Mouse (Mus musculus) kidney, adult 18-20 months (tissue): ENCODE measurements around the gene Syne1.

Experiments
- DNase-seq: peaks from one replicate; pipeline ENCODE4 v3.0.0; 2021

Syne1 gene

DNA sequence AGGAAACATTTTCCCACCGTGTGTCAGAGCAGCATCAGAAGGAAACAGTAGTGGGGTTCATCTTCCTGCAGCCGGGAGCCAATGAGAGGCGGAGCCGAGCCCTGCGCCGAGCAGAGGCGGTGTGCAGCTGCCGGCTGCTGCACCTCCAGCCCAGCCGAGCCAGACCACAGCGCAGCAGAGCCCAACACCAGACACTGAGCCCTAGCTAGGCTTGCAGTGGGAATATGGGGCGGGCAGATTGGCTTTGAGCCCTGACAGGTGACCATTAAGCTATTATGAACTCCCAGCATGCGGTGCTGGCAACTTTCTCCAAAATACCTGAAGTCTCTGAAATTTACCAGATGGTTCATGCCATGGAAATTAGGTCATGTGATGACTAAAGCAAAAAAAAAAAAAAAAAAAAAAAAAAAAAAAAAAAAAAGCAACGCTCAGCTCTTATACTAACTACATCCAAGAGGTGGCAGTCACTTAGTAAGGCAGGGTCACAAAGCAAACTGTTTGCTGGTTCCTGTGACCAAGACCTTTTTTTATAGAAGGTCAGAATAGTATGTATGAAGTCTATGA is 356.5 kb downstream of the Syne1 start:
- peak; percentile 74 for DNase-seq

DNA sequence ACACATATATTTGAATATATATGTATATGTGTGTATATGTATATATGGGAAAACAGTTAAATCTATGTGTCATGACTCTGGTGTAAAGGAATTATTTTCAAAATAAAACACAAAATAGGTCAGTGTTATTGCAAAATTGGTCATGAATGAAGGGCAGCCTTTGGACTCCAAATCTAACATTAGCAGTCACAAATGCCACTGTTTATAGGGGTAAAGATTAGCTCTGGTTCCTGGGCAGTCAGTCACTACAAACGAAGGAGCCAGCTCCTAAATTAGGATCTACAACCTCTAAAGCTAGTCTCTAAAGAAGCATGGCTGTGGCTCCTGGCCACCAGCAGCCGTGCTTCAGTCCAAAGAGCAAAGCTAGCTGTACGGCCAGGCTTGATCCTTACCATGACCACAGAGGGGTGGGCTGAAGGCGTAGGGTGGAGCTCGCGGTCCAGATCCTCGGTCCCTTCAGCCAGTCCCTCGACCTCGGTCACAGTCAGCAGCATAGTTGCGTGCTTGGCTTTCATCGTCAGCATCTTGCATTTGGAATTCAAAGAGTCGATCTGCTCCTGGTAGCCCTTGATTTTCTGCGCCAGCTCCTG is 357.1 kb downstream of the Syne1 start:
- no peak for DNase-seq

DNA sequence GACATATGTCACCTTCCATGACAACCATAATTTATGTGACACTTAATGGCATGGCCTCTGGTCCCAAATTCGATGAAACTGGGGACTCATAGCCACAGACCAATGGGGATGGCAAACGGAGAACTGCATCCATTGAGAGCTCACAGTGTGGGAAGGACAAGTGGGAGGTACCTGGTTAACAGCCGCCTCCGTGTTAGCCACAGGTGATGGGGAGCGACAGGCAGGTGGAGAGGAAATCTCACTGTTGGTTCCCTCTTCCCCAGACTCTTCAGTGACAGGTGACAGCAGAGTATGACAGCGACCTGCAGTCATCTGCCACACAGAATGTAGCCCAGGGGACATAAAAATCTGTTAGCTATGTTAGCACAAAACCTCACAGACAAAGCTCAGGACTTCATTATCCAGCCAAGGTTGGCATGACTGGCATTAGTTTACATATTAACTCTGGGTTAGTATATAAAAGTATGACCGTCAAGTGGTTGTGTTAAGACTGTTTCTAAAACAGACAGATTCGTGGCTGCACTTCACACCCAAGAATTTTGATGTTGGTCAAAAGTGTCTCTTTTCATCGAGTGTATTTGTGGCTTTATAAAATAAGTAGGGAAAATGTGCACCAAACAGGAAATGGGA is 358.3 kb downstream of the Syne1 start:
- DNase-seq: peak; percentile 29

DNA sequence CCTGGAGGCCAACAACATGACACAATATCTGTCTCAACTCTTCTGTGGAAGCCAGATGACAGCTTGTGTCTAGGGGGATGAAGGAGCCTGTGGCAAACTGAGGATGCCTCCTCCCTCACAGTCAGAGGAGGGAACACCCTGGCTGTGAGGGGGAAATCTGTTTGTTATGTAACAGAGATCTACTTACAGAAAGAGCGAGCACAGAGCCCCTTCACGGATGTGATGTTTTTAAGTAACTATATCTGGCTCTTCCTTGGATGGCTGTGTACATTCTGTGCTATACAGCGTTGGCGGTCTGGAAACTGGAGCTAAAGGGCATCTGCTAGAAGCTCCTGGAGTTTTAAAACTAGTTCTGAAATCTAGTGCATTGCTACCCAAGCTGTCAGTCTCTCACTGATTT is 360.5 kb downstream of the Syne1 start:
- no peak for DNase-seq

DNA sequence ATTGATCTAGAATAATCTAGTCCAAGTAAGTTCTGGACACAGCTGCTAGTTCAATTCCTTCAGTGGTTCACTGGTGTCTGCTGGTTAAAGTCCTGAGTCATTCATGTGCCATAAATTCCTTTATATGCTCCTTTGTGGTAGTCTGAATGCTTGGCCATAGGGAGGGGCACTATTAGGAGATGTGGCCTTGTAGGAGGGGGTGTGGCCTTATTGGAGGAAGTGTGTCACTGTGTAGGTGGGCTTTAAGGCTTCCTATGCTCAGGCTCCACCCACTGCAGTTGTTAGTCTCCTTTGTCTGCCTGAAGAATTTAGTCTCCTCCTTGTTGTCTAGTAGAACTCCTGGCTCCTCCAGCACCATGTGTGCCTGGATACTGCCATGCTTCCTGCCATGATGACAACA is 362.4 kb downstream of the Syne1 start:
- no peak for DNase-seq

DNA sequence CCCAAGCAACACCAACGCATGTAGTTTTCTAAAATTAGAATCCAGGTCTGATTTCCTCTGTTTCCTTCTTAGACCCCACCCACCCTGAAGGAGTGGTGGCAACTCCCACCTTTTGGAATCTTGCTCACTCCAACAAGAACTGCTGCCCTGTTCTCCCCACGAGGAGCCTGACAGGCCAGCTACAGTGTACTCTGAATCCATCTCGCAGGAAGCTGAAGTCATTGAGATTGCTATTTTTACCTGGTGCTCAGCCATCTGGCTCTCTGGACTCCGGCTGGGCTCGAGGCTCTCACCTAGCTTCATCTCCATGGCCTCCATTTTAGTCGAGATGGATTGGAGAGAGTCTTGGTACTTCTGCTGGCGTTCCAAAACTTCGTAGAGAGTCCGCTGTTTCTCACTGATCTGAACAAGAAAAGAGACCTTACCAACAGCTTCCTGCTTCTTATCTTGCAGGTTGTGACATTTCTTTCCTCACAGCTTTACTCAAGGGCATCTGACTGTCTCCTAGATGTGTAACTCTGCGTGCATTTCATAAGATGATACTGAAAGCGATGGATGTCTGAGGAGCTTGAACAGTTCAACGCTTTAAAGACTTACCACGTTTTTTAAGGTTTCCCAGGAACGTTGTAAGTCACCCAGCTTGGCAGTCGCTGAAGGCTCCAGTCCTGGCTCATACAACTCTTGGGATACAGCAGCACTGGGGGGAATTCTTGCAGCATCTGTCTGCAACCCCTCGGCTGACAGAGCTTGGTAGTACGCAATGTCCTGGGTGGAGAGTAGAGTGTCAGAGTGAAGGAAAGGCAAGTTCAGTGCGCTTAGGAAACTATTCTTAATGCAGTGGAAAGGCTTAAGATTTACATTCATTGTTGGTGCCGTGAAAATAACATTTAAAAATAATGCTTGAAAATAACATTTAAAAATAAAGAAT is 365.9 kb downstream of the Syne1 start:
- DNase-seq: no peak

DNA sequence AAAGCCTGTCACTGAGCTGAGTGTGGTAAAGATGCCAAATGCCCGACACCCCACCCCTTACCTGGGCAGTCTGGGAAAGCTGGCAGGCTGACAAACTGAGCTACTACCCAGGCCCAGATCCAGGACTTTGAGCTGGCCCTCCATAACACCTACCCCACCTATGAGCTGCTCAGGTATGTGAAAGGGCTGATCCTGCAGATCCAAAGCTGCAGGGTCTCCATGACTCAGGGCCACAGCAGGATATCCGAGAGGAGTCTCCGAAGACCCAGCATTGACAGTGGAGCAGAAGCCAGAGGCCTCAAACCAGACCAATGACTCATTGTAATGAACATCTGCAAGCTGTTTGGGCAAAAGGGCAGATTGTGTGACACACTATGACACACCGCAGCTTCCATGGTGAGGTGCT is 369.5 kb downstream of the Syne1 start:
- no peak for DNase-seq

DNA sequence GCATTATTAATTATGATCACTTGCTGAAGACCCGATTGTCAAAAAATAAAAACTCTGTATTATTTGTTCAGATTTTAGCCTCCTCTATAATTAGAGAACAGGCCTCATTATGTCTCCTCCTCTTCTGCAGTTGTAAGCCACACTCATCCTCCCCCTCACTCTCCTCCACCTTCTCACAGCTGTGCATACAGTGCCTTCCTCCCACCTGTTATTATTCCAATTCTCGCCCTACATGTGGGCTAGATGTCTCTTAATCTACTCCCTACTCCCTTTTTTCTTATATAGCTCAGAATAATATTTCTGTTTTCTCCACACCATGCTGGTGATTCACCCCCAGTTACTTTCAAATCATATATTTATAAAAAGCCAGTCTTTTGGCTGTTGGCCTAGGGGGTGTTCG is 371.4 kb downstream of the Syne1 start:
- no peak for DNase-seq

DNA sequence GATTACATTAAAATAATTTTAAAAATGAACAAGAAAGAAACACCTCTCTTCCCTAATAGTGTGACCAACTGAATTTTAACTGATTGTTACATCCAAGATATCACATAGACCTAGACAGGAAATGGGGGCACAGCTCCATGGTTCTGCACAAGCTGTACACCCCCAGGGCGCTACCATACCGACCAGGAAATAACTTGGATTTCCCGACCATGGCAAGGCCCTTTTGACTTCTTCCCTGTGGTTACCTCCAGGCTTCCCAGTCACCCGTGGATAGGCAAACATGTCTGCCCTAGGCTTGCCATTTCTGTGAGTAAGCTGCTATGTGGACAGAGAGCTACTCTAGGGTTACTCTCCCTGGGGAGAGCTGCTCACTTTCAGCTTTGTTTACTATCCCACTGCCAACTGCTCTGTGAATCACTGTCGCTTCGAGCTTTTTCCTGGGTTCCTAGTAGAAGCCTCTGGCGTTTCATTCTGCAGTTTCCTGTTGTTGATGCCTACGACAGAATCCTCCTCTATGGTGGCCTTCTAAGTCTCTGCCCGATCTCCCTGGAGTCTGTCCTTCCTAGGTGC is 373.8 kb downstream of the Syne1 start:
- no peak for DNase-seq

DNA sequence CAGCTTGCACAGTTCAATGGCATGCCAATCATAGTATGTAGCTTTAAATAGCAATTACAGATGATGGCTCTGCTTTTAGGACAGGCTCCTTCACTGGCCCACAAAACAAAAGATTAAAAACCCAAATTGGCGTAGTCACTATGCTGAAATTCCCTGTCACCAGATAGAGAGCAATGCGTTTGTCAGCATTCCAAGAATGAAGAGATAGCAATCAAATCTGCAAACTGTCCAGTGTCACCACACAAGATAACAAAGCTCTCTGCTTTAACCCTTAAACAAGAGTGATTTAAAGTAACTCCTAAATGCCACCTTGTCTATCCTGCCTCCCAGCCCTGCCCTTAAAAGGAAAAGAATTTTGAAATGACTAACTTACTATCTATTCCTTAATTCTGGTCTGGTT is 374.9 kb downstream of the Syne1 start:
- no peak for DNase-seq

DNA sequence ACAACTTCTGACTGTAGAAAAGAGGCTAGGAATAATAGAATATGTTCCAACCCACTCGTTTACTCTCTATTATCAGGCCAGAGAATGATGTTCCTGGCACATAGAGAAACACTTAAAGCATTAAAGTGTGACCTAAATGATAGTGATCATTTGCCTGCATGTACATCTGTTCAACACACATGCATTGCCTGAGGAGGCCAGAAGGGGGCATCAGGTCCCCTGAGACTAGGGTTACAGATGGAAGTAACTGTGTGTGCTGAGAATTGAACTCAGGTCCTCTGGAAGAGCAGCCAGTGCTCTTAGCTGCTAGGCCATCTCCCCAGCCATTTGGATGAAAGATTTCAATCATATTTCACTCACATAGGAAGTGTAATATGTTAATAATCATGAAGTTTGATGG is 380.9 kb downstream of the Syne1 start:
- no peak for DNase-seq

DNA sequence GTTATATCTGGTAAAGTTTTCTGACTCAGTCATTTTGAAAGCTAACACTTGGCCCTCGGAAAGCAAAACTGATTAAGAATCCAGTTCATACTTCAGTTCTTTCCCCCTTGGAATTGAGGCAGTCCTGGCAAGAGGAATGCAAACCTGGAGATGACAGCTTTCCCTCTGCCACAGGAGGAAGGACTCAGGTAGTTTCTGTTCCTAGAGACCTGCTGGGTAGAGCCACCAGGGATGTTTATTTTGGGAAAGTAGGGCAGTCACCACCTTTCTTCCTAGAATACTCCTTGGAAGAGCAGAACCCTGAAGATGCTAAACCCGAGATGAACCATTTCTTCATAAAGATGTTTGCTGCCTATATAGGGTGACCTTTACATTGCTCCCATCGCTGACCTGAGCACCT is 383.8 kb downstream of the Syne1 start:
- no peak for DNase-seq

DNA sequence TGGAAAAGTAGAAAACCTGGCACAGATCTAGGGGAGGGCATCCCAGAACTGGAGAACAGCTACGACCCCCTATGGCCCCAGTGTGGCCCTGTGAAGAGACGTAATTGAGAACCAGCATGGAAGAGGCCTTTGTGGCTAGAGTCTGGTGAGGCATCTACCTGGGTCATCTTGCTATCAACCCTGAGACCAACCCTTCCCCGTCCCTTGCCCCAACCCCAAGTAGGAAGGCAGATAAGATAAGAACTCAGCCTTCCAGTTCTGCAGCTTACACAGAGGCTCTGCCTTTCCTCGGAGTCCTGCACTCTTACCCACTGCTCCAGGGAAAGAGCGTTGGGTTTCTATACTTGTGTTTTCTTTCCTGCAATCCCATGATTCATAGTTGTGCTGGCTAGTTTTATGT is 385.8 kb downstream of the Syne1 start:
- no peak for DNase-seq

DNA sequence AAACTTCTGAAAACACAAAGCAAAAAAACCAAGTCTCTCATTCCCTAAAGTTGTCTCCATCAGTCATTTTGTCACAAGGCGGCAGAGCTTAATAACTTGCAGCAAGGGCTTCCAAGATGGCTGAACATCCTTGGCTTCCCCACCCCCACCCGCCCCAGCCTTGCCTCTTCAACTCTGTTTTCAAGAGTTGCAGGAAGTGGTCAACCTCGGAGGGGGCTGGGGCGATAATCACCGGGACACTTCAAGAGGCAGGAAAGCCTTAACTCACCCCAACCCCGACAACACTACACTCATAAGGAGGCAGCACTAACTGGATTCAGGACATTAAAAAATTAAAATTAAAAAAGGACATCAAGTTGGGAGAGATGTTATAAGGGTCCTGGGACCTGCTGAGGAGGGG is 387.5 kb downstream of the Syne1 start:
- DNase-seq: no peak

DNA sequence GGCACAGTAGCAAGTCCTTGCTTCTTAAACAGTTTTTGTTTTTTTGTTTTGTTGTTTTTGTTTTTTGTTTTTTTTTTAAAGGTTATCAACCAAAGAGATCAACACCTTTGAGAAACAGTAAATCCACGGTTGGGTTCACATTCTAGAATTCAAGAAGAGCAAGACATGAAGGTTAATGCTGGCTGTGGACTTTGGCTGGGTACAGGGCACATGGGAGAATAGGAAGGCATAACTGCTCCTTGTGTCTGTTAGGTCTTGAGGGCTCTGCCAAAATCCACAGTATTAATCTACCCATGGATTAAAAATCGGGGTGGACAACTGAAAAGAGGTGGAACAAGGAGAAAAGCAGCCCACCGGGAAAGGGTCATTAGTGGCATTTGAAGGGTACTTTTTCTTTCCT is 388.0 kb downstream of the Syne1 start:
- no peak for DNase-seq

DNA sequence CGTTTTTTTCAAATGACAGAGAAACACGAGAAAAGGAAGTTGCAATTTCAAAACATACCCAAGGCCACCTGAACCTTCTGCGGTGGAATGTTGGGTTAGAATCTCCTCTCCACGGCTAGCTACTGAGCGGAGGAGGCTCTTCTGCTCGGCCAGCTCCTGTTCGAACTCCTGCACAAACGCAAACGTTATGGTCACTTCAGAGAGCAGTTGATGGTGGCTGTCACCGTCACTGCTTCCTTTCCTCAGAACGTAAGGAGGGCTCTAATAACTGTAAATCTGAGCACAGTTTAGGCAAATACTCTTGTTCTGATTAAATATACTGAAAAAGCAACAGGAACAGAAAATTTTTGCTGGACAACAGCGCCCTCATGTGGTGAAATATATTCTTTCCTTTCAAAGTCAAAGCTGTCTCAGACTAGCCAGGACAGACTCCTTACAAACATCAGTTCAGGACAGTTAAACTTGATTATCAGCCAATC is 389.8 kb downstream of the Syne1 start:
- peak; percentile 67 for DNase-seq

DNA sequence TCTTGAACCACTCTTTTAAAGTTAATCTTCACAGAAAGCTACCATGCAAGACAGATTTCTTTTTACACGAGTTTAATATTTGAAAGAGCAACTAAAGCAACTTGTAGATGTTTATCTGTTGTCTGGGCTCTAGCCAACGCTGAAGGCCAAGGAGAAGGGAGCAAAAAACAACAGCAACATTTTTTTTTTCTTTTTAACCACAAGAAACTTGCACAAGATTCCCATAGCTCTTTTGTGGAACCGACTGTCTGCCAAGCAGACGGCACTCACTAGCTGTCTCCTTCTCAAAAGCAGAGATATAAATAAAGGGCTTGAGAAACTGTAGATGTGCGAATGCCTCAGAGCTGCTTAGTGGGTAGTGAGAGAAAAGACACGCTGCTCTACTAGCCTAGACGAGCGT is 391.6 kb downstream of the Syne1 start:
- DNase-seq: peak; percentile 38

DNA sequence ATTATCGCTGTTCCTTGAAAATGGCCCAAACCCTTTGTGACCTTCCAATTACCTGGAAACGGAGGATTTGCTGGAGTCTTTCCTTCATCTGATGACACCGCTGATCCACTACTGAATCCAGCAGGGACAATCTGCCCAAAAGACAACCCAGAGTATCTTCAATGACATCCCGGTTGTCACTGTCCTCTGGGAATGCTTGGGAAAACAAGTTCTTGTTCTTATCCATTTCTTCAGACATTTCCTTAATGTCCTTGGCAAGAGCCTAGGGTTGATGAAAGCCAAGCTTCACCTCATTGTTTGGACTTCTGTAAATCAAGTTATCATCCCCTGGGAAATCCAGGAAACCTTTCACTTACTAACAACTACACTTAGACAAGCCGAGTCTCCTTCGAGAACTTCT is 398.2 kb downstream of the Syne1 start:
- DNase-seq: no peak

DNA sequence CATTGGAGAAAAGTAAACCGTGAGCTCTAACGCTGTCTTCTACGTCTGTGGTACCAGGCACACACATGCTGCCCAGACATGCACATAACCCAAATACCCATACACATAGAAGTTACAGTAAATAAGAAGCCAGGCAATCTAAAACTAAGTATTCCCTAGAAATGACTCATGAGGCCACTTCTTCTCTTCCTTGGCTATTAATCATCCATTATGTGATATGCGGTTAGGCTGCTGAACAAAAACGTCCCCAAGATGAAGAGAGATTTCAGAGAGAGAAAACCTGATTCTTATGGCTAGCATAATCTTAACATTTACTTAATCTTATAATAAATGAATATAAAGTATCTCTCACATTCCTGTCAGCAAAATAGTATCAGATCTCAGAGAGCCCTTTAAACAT is 409.8 kb downstream of the Syne1 start:
- no peak for DNase-seq

DNA sequence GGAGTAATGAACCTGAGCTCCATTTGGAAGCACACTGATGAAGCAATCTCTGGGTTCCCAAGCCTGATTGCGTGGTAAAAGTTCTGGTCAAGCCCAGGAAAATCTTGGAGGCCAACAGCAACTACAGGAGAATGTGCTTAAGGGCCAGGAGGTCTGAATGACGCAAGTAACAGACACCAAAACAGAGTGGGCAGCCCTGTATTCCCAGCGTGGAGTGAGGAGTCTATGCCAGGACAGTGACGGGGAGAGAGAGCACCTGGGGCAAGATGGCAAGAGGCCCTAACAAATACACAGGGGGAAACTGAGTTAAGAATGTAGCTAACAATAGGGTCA is 411.4 kb downstream of the Syne1 start:
- DNase-seq: no peak

DNA sequence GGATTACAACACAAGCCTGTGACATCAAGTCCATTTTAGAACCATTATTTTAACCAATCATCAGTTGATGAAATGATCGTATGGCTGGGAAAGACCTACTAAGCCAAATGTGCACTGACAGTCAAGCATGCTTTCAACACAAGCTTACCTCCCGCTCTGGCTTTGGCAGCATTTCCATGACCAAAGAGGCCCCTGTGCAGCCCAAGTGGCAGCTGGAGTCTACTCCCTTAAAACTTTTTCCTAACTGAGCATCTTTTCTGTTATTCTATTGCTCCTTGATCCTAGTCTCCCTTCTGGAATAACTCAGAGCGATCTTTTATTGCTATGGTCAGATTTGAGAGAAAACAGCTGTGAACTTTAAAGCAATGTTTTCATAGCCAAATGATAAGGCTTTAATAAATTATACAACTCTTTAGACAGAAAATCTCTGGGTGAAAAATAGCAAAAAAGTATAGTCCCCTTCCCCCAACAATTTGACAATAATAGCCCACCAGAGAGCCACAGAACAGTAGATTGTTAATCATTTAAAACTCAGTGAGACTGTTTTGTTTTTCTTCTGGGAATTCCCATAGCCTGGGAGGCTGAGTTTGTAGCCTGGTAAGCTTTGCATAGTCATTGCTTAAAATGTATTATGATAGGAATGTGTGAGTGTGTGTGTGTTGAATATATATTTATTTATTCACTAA is 411.9 kb downstream of the Syne1 start:
- DNase-seq: no peak

DNA sequence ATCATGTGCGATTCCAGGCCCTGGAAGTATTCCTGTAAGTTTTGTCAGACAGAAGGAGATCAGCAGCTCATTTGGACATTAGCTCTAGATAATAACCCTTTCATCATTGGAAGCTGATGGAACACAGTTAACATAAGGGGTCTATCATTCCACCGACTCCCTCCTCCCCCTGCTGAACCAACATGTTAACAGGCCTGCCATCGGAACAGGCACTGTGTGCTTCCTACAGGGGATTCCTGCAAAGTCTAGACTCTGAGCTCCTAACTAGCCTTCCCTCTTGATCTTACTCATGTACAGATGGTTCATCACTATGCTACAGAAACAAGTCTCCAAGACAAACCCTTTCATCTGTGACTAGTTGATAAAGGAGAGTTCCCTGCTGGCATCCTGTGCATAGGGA is 419.2 kb downstream of the Syne1 start:
- no peak for DNase-seq

DNA sequence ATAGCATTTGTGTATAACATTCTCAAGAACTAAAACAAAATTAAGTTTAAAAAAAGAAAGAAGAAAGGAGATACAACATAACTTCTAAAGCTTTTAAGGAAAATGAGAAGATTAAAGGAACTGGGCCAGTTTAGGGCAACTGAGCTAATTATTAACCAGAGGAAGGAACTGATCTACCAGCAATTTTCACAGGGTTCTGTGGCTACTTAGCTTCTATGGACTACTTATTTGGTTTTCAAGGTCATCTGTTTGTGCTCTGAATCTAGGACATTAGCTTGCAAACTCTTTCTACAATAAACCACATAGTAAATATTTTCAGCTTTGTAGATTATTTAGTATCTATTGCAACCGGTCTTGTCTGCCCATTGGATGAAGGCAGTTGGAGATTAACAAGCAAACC is 420.8 kb downstream of the Syne1 start:
- DNase-seq: no peak
